ENCODE assay signal across 30 mouse cellular contexts in genomic region chr12:104972860-104973259, GRCm38 (mm10). TPM values are rescaled to one million over a fixed set of nuclear protein-coding genes. Genes with fewer than 3 reads are reported as not detected.
DNase-seq lines count a peak whose midpoint lies in the region; ATAC-seq and TF ChIP-seq lines count a peak whose summit lies in the region.
"Had no signal": no experiment of that assay in that cellular context is flagged by ENCODE, and none has a peak within 500 bp of the region (broad histone marks: within the 10 kb centered on the region; RNA-seq: fewer than 3 reads in every experiment).

No protein-coding gene starts in this region.

- no peak overlapping the region for H3ac ChIP-seq in C2C12 (ENCODE audit: control insufficient read depth, insufficient read length, low read depth)

- H3K36me3 ChIP-seq in heart, postnatal 0 days (replicated peaks; ENCODE audit: control insufficient read depth, insufficient read depth, low read length): peaks cover 6% of the 10 kb centered on the region; the same call in 1 of the 2 replicates
- H3K36me3 ChIP-seq in heart, adult 2 months (ENCODE audit: control insufficient read depth, insufficient read depth, low read length): no peaks in the 10 kb centered on the region
- H3K36me3 ChIP-seq in lung, postnatal 0 days (ENCODE audit: insufficient read depth, low read length): no peaks in the 10 kb centered on the region
- H3K36me3 ChIP-seq in C2C12 (ENCODE audit: control insufficient read depth, insufficient read depth): peaks cover 56% of the 10 kb centered on the region
- H3K36me3 ChIP-seq in liver, embryonic 11.5 days (ENCODE audit: control insufficient read depth, insufficient read depth, low read length): no peaks in the 10 kb centered on the region
- H3K36me3 ChIP-seq: embryonic facial prominence, embryonic 10.5 days; embryonic facial prominence, embryonic 15.5 days; forebrain, embryonic 12.5 days; heart, embryonic 15.5 days; hindbrain, embryonic 10.5 days; limb, embryonic 10.5 days; limb, embryonic 15.5 days; midbrain, embryonic 15.5 days had no signal

- H3K79me3 ChIP-seq in C2C12 (ENCODE audit: low read depth): peaks cover 18% of the 10 kb centered on the region

- H3K27ac ChIP-seq in heart, postnatal 0 days (ENCODE audit: low read depth): no peak overlapping the region
- no peak overlapping the region for H3K27ac ChIP-seq in heart, adult 2 months
- H3K27ac ChIP-seq in lung, postnatal 0 days (ENCODE audit: low read length): no peak overlapping the region
- H3K27ac ChIP-seq in liver, embryonic 11.5 days (ENCODE audit: low read depth, low read length): no peak overlapping the region
- H3K27ac ChIP-seq: embryonic facial prominence, embryonic 10.5 days; embryonic facial prominence, embryonic 15.5 days; forebrain, embryonic 12.5 days; heart, embryonic 15.5 days; hindbrain, embryonic 10.5 days; layer of hippocampus, adult 2 months; limb, embryonic 10.5 days; limb, embryonic 15.5 days; liver, embryonic 14.5 days; midbrain, embryonic 15.5 days had no signal

- H3K4me3 ChIP-seq in heart, postnatal 0 days (ENCODE audit: low read depth, low read length): no peak overlapping the region
- H3K4me3 ChIP-seq in heart, adult 2 months: no peak overlapping the region
- no peak overlapping the region for H3K4me3 ChIP-seq in lung, postnatal 0 days (ENCODE audit: low read depth, low read length)
- H3K4me3 ChIP-seq in C2C12 (ENCODE audit: insufficient read depth, poor library complexity, severe bottlenecking): no peak overlapping the region
- no peak overlapping the region for H3K4me3 ChIP-seq in liver, embryonic 11.5 days (ENCODE audit: low read depth, low read length)
- H3K4me3 ChIP-seq: embryonic facial prominence, embryonic 10.5 days; embryonic facial prominence, embryonic 15.5 days; forebrain, embryonic 12.5 days; heart, embryonic 15.5 days; hindbrain, embryonic 10.5 days; layer of hippocampus, adult 2 months; limb, embryonic 10.5 days; limb, embryonic 15.5 days; midbrain, embryonic 15.5 days had no signal

- H3K9me3 ChIP-seq in heart, postnatal 0 days (replicated peaks; ENCODE audit: control insufficient read depth, low read length): no peaks in the 10 kb centered on the region
- H3K9me3 ChIP-seq in lung, postnatal 0 days (ENCODE audit: low read length): no peaks in the 10 kb centered on the region
- no peaks in the 10 kb centered on the region for H3K9me3 ChIP-seq in liver, embryonic 11.5 days (ENCODE audit: control insufficient read depth, low read length)
- H3K9me3 ChIP-seq: embryonic facial prominence, embryonic 15.5 days; forebrain, embryonic 12.5 days; heart, embryonic 15.5 days; limb, embryonic 10.5 days; limb, embryonic 15.5 days; midbrain, embryonic 15.5 days had no signal

- TF ChIP-seq POLR2A in heart, adult 2 months (IDR thresholded peaks at IDR 0.05; ENCODE audit: insufficient read depth, low read depth, low read length): no peak

- DNase-seq in heart, postnatal 0 days (ENCODE audit: low spot score): peak; percentile 36
- no peak for DNase-seq in heart, adult 2 months
- peak; percentile 54 for DNase-seq in lung, postnatal 10 days
- DNase-seq in lung, postnatal 0 days (ENCODE audit: low spot score): no peak
- DNase-seq in liver, embryonic 11.5 days (ENCODE audit: low spot score): no peak
- DNase-seq: adrenal gland, postnatal 14 days; cerebellum, adult 18-20 months; forebrain, postnatal 0 days; gastrocnemius, postnatal 25 days; kidney, adult 2 months; kidney, postnatal 36 days; lung, adult 2 months; right cerebral cortex, adult 18-20 months; spleen, adult 18-20 months; thymus, postnatal 14 days had no signal

- no peaks in the 10 kb centered on the region; the same call in 1 of the 2 replicates for H3K79me2 ChIP-seq in heart, adult 2 months (replicated peaks; ENCODE audit: control insufficient read depth, insufficient read depth, low read length)
- peaks cover 38% of the 10 kb centered on the region for H3K79me2 ChIP-seq in C2C12 (ENCODE audit: control insufficient read depth, insufficient read depth)

- peak; percentile 62 for ATAC-seq in heart, postnatal 0 days (ENCODE audit: insufficient read depth, low read depth)
- no peak for ATAC-seq in lung, postnatal 0 days
- ATAC-seq in common myeloid progenitor, adult 5-6 weeks (replicated peaks; ENCODE audit: low read depth, poor library complexity, severe bottlenecking): 0 out of 2 replicates have a peak, but pooled peaks have one; percentile 24
- no peak for ATAC-seq in liver, embryonic 11.5 days (replicated peaks; ENCODE audit: low FRiP score)
- no peak for ATAC-seq in activated CD4-positive, CD25-positive, alpha-beta regulatory T cell, adult 4 months
- ATAC-seq: CD4-positive, CD25-positive, alpha-beta regulatory T cell, adult 4 months; forebrain, postnatal 0 days; hindbrain, embryonic 16.5 days; midbrain, embryonic 15.5 days had no signal

- no peak overlapping the region for H3K4me2 ChIP-seq in heart, postnatal 0 days (ENCODE audit: low read depth, low read length)
- no peak overlapping the region for H3K4me2 ChIP-seq in lung, postnatal 0 days (replicated peaks; ENCODE audit: low read depth, low read length)
- H3K4me2 ChIP-seq in liver, embryonic 11.5 days: no peak overlapping the region
- H3K4me2 ChIP-seq: embryonic facial prominence, embryonic 15.5 days; forebrain, embryonic 12.5 days; heart, embryonic 15.5 days; limb, embryonic 15.5 days; midbrain, embryonic 15.5 days had no signal

- WGBS in heart, postnatal 0 days: 41% methylated on average over 6 of the region's 6 CpGs
- WGBS in heart, adult 2 months: 61% methylated on average over 6 of the region's 6 CpGs
- WGBS in lung, postnatal 0 days: 61% methylated on average over 6 of the region's 6 CpGs
- 85% methylated on average over 6 of the region's 6 CpGs for WGBS in liver, embryonic 11.5 days

- no peaks in the 10 kb centered on the region; the same call in none of the 2 replicates for H3K4me1 ChIP-seq in heart, postnatal 0 days (ENCODE audit: control insufficient read depth, insufficient read depth)
- H3K4me1 ChIP-seq in heart, adult 2 months (ENCODE audit: control insufficient read depth, insufficient read depth, low read length): no peaks in the 10 kb centered on the region
- H3K4me1 ChIP-seq in lung, postnatal 0 days (ENCODE audit: insufficient read depth, low read depth, low read length): no peaks in the 10 kb centered on the region
- H3K4me1 ChIP-seq in liver, embryonic 11.5 days (replicated peaks; ENCODE audit: control insufficient read depth, insufficient read depth, low read length): no peaks in the 10 kb centered on the region
- H3K4me1 ChIP-seq: midbrain, embryonic 15.5 days had no signal

- no peak for TF ChIP-seq CTCF in heart, postnatal 0 days (IDR thresholded peaks at IDR 0.05; ENCODE audit: low read depth)
- no peak for TF ChIP-seq CTCF in heart, adult 2 months (IDR thresholded peaks at IDR 0.05)
- no peak for TF ChIP-seq CTCF in lung, postnatal 0 days (IDR thresholded peaks at IDR 0.05)
- TF ChIP-seq CTCF in C2C12 (IDR thresholded peaks at IDR 0.05; ENCODE audit: control insufficient read depth, insufficient read depth, insufficient read length): no peak

- TF ChIP-seq EP300 in heart, postnatal 0 days (IDR thresholded peaks at IDR 0.05; ENCODE audit: low read depth): no peak
- TF ChIP-seq EP300 in heart, adult 2 months (IDR thresholded peaks at IDR 0.05; ENCODE audit: insufficient read depth, low read depth, low read length): no peak
- no peak for TF ChIP-seq EP300 in lung, postnatal 0 days (IDR thresholded peaks at IDR 0.05)

- no peak overlapping the region for H3K9ac ChIP-seq in heart, postnatal 0 days (replicated peaks; ENCODE audit: low read depth, low read length)
- no peak overlapping the region for H3K9ac ChIP-seq in heart, adult 2 months (ENCODE audit: low read depth, low read length)
- no peak overlapping the region for H3K9ac ChIP-seq in lung, postnatal 0 days (replicated peaks; ENCODE audit: low read depth)
- no peak overlapping the region for H3K9ac ChIP-seq in liver, embryonic 11.5 days (ENCODE audit: low read depth, low read length)
- H3K9ac ChIP-seq: embryonic facial prominence, embryonic 15.5 days; forebrain, embryonic 12.5 days; forebrain, postnatal 0 days; heart, embryonic 15.5 days; limb, embryonic 15.5 days; liver, embryonic 14.5 days; midbrain, embryonic 15.5 days had no signal

- intact Hi-C loops in heart, adult 2 months (cut with DNase I): no loop called here

- no peaks in the 10 kb centered on the region for H3K27me3 ChIP-seq in heart, postnatal 0 days (ENCODE audit: control insufficient read depth, insufficient read depth, low read length)
- no peaks in the 10 kb centered on the region for H3K27me3 ChIP-seq in heart, adult 2 months (ENCODE audit: control insufficient read depth, insufficient read depth, low read length)
- H3K27me3 ChIP-seq in lung, postnatal 0 days (replicated peaks; ENCODE audit: insufficient read depth, low read length): no peaks in the 10 kb centered on the region
- H3K27me3 ChIP-seq in C2C12 (ENCODE audit: control insufficient read depth, insufficient read depth, insufficient read length): no peaks in the 10 kb centered on the region
- no peaks in the 10 kb centered on the region for H3K27me3 ChIP-seq in liver, embryonic 11.5 days (replicated peaks; ENCODE audit: control insufficient read depth, insufficient read depth, low read length)
- H3K27me3 ChIP-seq: embryonic facial prominence, embryonic 15.5 days; heart, embryonic 15.5 days; limb, embryonic 15.5 days; midbrain, embryonic 15.5 days had no signal

RNA-seq across cellular contexts. Expression of gene Syne3, which starts 36.7 kb away (rescaled TPM):
- 5.0 TPM in 2 replicates for total RNA-seq in heart, postnatal 0 days (2014; rRNA removed; ENCODE audit: low replicate concordance)
- 1.8 TPM in 2 replicates for polyA plus RNA-seq in heart, postnatal 0 days (2015; fragmentation: Nextera tagmentation; extraction: Ambion mirVana)
- total RNA-seq in heart, adult 2 months (2021): 1 to 10 TPM; 7.0 to 8.5 TPM
- 2.3 and 3.0 TPM in 2 replicates for polyA plus RNA-seq in heart, adult 2 months (2012; rRNA removed)
- 1.1 and 1.2 TPM in 2 replicates for polyA plus RNA-seq in lung, postnatal 0 days (2015; fragmentation: Nextera tagmentation; extraction: Ambion mirVana)
- polyA plus RNA-seq in C2C12 (2012; fragmentation: generic; extraction: Trizol): 24.8 TPM
- 23.0 and 25.3 TPM in 2 replicates for total RNA-seq in common myeloid progenitor, adult 5-6 weeks (2017)
- polyA plus RNA-seq in liver, embryonic 11.5 days (2014; fragmentation: Nextera tagmentation; extraction: Ambion mirVana): 1.4 and 1.8 TPM in 2 replicates
- 1 to 10 TPM; 4.1 to 5.4 TPM for polyA plus RNA-seq in activated CD4-positive, CD25-positive, alpha-beta regulatory T cell, adult 4 months (2017; shearing (Covaris generic))

RNA-seq across cellular contexts. Expression of gene Glrx5, which starts 59.6 kb away (rescaled TPM):
- total RNA-seq in heart, postnatal 0 days (2014; rRNA removed; ENCODE audit: low replicate concordance): 44.7 and 87.7 TPM in 2 replicates
- polyA plus RNA-seq in heart, postnatal 0 days (2015; fragmentation: Nextera tagmentation; extraction: Ambion mirVana): 210 and 217 TPM in 2 replicates
- 10 to 100 TPM; 86.5 to 94.7 TPM for total RNA-seq in heart, adult 2 months (2021)
- 103 and 104 TPM in 2 replicates for polyA plus RNA-seq in heart, adult 2 months (2012; rRNA removed)
- 126 and 127 TPM in 2 replicates for polyA plus RNA-seq in lung, postnatal 0 days (2015; fragmentation: Nextera tagmentation; extraction: Ambion mirVana)
- 92.2 TPM for polyA plus RNA-seq in C2C12 (2012; fragmentation: generic; extraction: Trizol)
- total RNA-seq in common myeloid progenitor, adult 5-6 weeks (2017): 30.1 and 42.8 TPM in 2 replicates
- 610 and 611 TPM in 2 replicates for polyA plus RNA-seq in liver, embryonic 11.5 days (2014; fragmentation: Nextera tagmentation; extraction: Ambion mirVana)
- polyA plus RNA-seq in activated CD4-positive, CD25-positive, alpha-beta regulatory T cell, adult 4 months (2017; shearing (Covaris generic)): 1 to 10 TPM; 6.5 to 7.7 TPM

Comparison
In these comparisons a context has a peak if more than half of its experiments do, and no peak if none do; other contexts are left out.
1. DNase-seq: peak in heart, postnatal 0 days (single experiment) and lung, postnatal 10 days (single experiment); none in heart, adult 2 months (0 of 2), lung, postnatal 0 days (single experiment) and liver, embryonic 11.5 days (single experiment).
2. ATAC-seq: peak in heart, postnatal 0 days (single experiment) and common myeloid progenitor, adult 5-6 weeks (single experiment); none in lung, postnatal 0 days (single experiment), liver, embryonic 11.5 days (single experiment) and activated CD4-positive, CD25-positive, alpha-beta regulatory T cell, adult 4 months (single experiment).
3. RNA of gene Glrx5, which starts 59.6 kb away (polyA plus RNA-seq): 610 to 611 TPM in liver, embryonic 11.5 days, 210 to 217 TPM in heart, postnatal 0 days, 126 to 127 TPM in lung, postnatal 0 days, 103 to 104 TPM in heart, adult 2 months and 92.2 TPM in C2C12 (single experiment); 6.5 to 7.7 TPM in activated CD4-positive, CD25-positive, alpha-beta regulatory T cell, adult 4 months; every median in the first group is over 10 times any median in the second.